Mouse (Mus musculus): ENCODE results near the gene Prss40. TPM values are rescaled to one million over a fixed set of nuclear protein-coding genes. Genes with fewer than 3 reads are reported as not detected.
"Not testable (repeated sequence)": the region's sequence is repeated elsewhere in the genome, so short reads cannot be mapped to it uniquely, and the experiment has no call there.

Prss40 gene
- polyA plus RNA-seq, 1 experiment = not detected

- no peak for TF ChIP-seq CTCF (IDR thresholded peaks at IDR 0.05; ENCODE audit: borderline replicate concordance, control insufficient read depth, extremely low read depth, insufficient read depth, low read length, poor library complexity)
- no peak overlapping the region for H3K4me3 ChIP-seq (ENCODE audit: control insufficient read depth, insufficient read depth, low read length)
- WGBS = 5% methylated on average over 16 of the region's 16 CpGs
These were observed 23.8 kb downstream of the Prss40 start for GRCm38 (mm10) chr1:34536767-34537485.

GRCm38 (mm10) chr1:34536291-34536766 is 24.4 kb downstream of the Prss40 start:
- H3K36me3 ChIP-seq (ENCODE audit: control insufficient read depth, insufficient read depth, low read length) = no peaks in the 10 kb centered on the region
- peaks cover 6% of the 10 kb centered on the region; the same call in 1 of the 2 replicates for H3K4me1 ChIP-seq (replicated peaks; ENCODE audit: control insufficient read depth, insufficient read depth, low read length)
- no peak overlapping the region for H3K4me3 ChIP-seq (ENCODE audit: control insufficient read depth, insufficient read depth, low read length)
- DNase-seq = no peak
- TF ChIP-seq CTCF (IDR thresholded peaks at IDR 0.05; ENCODE audit: borderline replicate concordance, control insufficient read depth, extremely low read depth, insufficient read depth, low read length, poor library complexity) (no peak), POLR2A (IDR thresholded peaks at IDR 0.05; ENCODE audit: control insufficient read depth, extremely low read depth, insufficient read depth, low read length, poor library complexity) (no peak)
- no peak overlapping the region for H3K27ac ChIP-seq (ENCODE audit: control insufficient read depth, insufficient read depth, low read length)
- no peaks in the 10 kb centered on the region; the same call in 1 of the 2 replicates for H3K27me3 ChIP-seq (ENCODE audit: control insufficient read depth, insufficient read depth, low read length)
- WGBS = 42% methylated on average over 14 of the region's 14 CpGs

More at GRCm38 (mm10) chr1:34536767-34537485, 23.8 kb downstream of the Prss40 start:
- no peak overlapping the region for H3K27ac ChIP-seq (ENCODE audit: control insufficient read depth, insufficient read depth, low read length)
- peak; percentile 4 for DNase-seq
- H3K27me3 ChIP-seq (ENCODE audit: control insufficient read depth, insufficient read depth, low read length) = no peaks in the 10 kb centered on the region; the same call in 1 of the 2 replicates
- H3K4me1 ChIP-seq (replicated peaks; ENCODE audit: control insufficient read depth, insufficient read depth, low read length) = peaks cover 6% of the 10 kb centered on the region; the same call in 1 of the 2 replicates
- H3K36me3 ChIP-seq (ENCODE audit: control insufficient read depth, insufficient read depth, low read length) = no peaks in the 10 kb centered on the region

GRCm38 (mm10) chr1:34535043-34535698 is 25.6 kb downstream of the Prss40 start, which contains the start of gene Cfc1:
Cfc1 (plus strand) TSS chr1:34535648.
- WGBS = 30% methylated on average over 7 of the region's 7 CpGs
- H3K4me1 ChIP-seq (replicated peaks; ENCODE audit: control insufficient read depth, insufficient read depth, low read length); H3K27me3 ChIP-seq (ENCODE audit: control insufficient read depth, insufficient read depth, low read length); H3K4me3 ChIP-seq (ENCODE audit: control insufficient read depth, insufficient read depth, low read length); H3K27ac ChIP-seq (ENCODE audit: control insufficient read depth, insufficient read depth, low read length); DNase-seq; H3K36me3 ChIP-seq (ENCODE audit: control insufficient read depth, insufficient read depth, low read length): not testable (repeated sequence)

- not testable (repeated sequence) for H3K27me3 ChIP-seq (ENCODE audit: control insufficient read depth, insufficient read depth, low read length); H3K4me3 ChIP-seq (ENCODE audit: control insufficient read depth, insufficient read depth, low read length); DNase-seq; H3K27ac ChIP-seq (ENCODE audit: control insufficient read depth, insufficient read depth, low read length); H3K4me1 ChIP-seq (replicated peaks; ENCODE audit: control insufficient read depth, insufficient read depth, low read length); H3K36me3 ChIP-seq (ENCODE audit: control insufficient read depth, insufficient read depth, low read length)
- WGBS = 4% methylated on average over 3 of the region's 3 CpGs
These were observed 26.2 kb downstream of the Prss40 start for GRCm38 (mm10) chr1:34534574-34534973.

- Histone ChIP-seq H3K27me3 (ENCODE audit: control insufficient read depth, insufficient read depth, low read length) (no peaks in the 10 kb centered on the region), H3K27ac (ENCODE audit: control insufficient read depth, insufficient read depth, low read length) (no peak overlapping the region), H3K4me3 (ENCODE audit: control insufficient read depth, insufficient read depth, low read length) (no peak overlapping the region), H3K4me1 (replicated peaks; ENCODE audit: control insufficient read depth, insufficient read depth, low read length) (no peaks in the 10 kb centered on the region), H3K36me3 (ENCODE audit: control insufficient read depth, insufficient read depth, low read length) (no peaks in the 10 kb centered on the region)
- DNase-seq = no peak
- WGBS = 81% methylated on average over 3 of the region's 3 CpGs
- TF ChIP-seq CTCF (IDR thresholded peaks at IDR 0.05; ENCODE audit: borderline replicate concordance, control insufficient read depth, extremely low read depth, insufficient read depth, low read length, poor library complexity) = no peak
- no peak for TF ChIP-seq POLR2A (IDR thresholded peaks at IDR 0.05; ENCODE audit: control insufficient read depth, extremely low read depth, insufficient read depth, low read length, poor library complexity)
These were observed 37.1 kb downstream of the Prss40 start for GRCm38 (mm10) chr1:34523647-34524046.

GRCm38 (mm10) chr1:34522850-34523244 is 37.9 kb downstream of the Prss40 start:
- Histone ChIP-seq H3K36me3 (ENCODE audit: control insufficient read depth, insufficient read depth, low read length) (no peaks in the 10 kb centered on the region), H3K4me1 (replicated peaks; ENCODE audit: control insufficient read depth, insufficient read depth, low read length) (no peaks in the 10 kb centered on the region), H3K4me3 (ENCODE audit: control insufficient read depth, insufficient read depth, low read length) (no peak overlapping the region), H3K27me3 (ENCODE audit: control insufficient read depth, insufficient read depth, low read length) (no peaks in the 10 kb centered on the region), H3K27ac (ENCODE audit: control insufficient read depth, insufficient read depth, low read length) (no peak overlapping the region)
- TF ChIP-seq POLR2A (IDR thresholded peaks at IDR 0.05; ENCODE audit: control insufficient read depth, extremely low read depth, insufficient read depth, low read length, poor library complexity) (no peak), CTCF (IDR thresholded peaks at IDR 0.05; ENCODE audit: borderline replicate concordance, control insufficient read depth, extremely low read depth, insufficient read depth, low read length, poor library complexity) (no peak)
- 89% methylated on average over 3 of the region's 3 CpGs for WGBS
- no peak for DNase-seq
